Mouse (Mus musculus): ENCODE results near the gene Rap1a. TPM values are rescaled to one million over a fixed set of nuclear protein-coding genes. Genes with fewer than 3 reads are reported as not detected.

The Rap1a gene
- 330 TPM for polyA plus RNA-seq (2017; shearing (Covaris generic))

GRCm38 (mm10) chr3:105801191-105802166 is at the start of gene Rap1a:
Rap1a (minus strand) TSS chr3:105801336.

GRCm38 (mm10) chr3:105704031-105705008 is 96.8 kb downstream of the Rap1a start, which contains the start of gene Inka2:
Inka2 (plus strand) TSS chr3:105704599.

GRCm38 (mm10) chr3:105687324-105688060 is 113.6 kb downstream of the Rap1a start, which contains the start of gene Ddx20:
Ddx20 (minus strand) TSS chr3:105687574.

Other genes with a start within 250 kb of the Rap1a start
- 11.3 TPM for gene Ddx20, start 113.8 kb downstream of the Rap1a start, polyA plus RNA-seq (2017; shearing (Covaris generic))
- gene Inka2, start 96.7 kb downstream of the Rap1a start, polyA plus RNA-seq (2017; shearing (Covaris generic)) = 4.0 TPM
- gene Adora3, start 69.5 kb upstream of the Rap1a start, polyA plus RNA-seq (2017; shearing (Covaris generic)) = not detected
- not detected for gene Tmigd3, start 69.6 kb upstream of the Rap1a start, polyA plus RNA-seq (2017; shearing (Covaris generic))
- gene I830077J02Rik, start 131.3 kb upstream of the Rap1a start, polyA plus RNA-seq (2017; shearing (Covaris generic)) = 0.87 TPM
- 86.9 TPM for gene Wdr77, start 158.0 kb upstream of the Rap1a start, polyA plus RNA-seq (2017; shearing (Covaris generic))
- 379 TPM for gene Atp5f1, start 158.8 kb upstream of the Rap1a start, polyA plus RNA-seq (2017; shearing (Covaris generic))
- 4.1 TPM for gene Ovgp1, start 172.4 kb upstream of the Rap1a start, polyA plus RNA-seq (2017; shearing (Covaris generic))
- gene Pifo, start 213.3 kb upstream of the Rap1a start, polyA plus RNA-seq (2017; shearing (Covaris generic)) = 1.1 TPM
- gene Chil5, start 231.5 kb upstream of the Rap1a start, polyA plus RNA-seq (2017; shearing (Covaris generic)) = 11.1 TPM